Mouse (Mus musculus) heart, adult 10 weeks (tissue): ENCODE measurements around the gene Mei4. TPM values are rescaled to one million over a fixed set of nuclear protein-coding genes. Genes with fewer than 3 reads are reported as not detected.

Source experiments
- polyA plus RNA-seq: library from polyadenylated mRNA; stranded (reverse); fragments of 350-450 nt; fragmentation: Illumina TruSeq; extraction: RNeasy Lipid Tissue Mini Kit (QIAGEN cat#74804); gene quantifications from one replicate; pipeline ENCODE4 v1.2.3, GENCODE M21; 2014; ENCODE audit warnings: low read depth, low replicate concordance

The Mei4 gene
- polyA plus RNA-seq, result not detected

DNA sequence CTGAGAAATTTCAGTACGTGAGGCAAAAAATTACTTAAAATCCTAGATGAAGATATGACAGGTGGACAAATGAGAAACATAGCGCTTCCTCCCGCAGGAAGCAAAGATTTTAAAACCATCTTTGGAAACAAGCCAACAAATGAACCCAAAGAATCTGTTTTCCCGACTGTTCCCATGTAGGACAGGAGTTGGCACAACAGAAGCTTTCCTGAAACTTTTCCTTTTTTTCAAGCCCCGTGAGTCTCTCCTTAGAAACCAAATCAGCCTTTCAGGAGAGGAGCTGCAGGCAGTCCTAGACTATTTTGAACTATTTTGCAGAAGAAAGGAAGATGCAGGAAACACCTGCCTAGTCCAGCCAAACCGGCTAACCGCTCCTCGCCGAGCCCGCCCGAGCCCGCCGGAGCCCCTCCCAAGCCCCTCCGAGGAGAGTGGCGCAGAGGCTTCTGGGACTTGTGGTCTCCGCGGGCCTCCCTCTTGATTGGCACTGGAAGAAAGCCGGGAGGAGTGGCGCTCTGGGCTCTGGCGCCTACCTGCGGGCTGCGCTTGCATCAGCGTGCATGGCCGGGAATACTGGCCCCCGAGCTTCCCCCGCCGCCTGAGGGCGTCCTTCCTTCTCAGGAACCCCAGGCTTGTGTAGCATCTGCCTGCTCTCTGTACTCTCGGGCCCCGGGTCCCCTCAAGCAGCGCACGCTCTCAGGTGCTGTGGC lies at the start of gene Mei4:
TSS of gene Mei4 (plus strand) at position 490 of the 707 bp plus-strand sequence.

Other genes starting within 250 kb of the Mei4 start
- 0.21 TPM for gene Htr1b, start 229.8 kb upstream of the Mei4 start, polyA plus RNA-seq